Mouse (Mus musculus): Measurements from ENCODE around the gene Shisa6.
A peak's percentile ranks its signal among the peaks of the same experiment; 100 is the strongest.

Gene Shisa6

DNA sequence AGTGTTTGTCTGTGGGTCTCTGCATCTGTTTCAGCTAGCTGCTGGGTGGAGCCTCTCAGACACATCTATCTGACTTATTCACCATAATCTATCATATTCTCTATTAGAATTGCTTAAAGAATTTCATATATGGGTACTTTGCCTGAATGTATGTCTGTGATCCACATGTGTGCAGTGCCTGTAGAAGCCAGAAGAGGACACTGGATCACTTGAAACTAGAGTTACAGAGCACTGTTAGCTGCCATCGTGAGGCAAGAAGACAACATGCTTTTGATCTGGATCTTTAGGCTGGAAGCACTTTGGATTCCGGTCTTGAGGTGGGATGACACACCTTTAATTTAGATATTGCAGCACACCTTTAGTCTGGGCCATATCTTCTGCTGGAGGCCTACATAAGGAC is 289.2 kb downstream of the Shisa6 start:
- no peak for DNase-seq (ENCODE audit: low spot score in 2 of 2)

- no peak for DNase-seq (ENCODE audit: low spot score in 2 of 2)
These were observed 292.9 kb downstream of the Shisa6 start for GRCm38 (mm10) chr11:66232891-66233290.

- no peak for DNase-seq (ENCODE audit: low spot score in 2 of 2)
These were observed 303.6 kb downstream of the Shisa6 start for GRCm38 (mm10) chr11:66222133-66222532.

- no peak for DNase-seq (ENCODE audit: low spot score in 2 of 2)
These were observed 307.3 kb downstream of the Shisa6 start for GRCm38 (mm10) chr11:66218469-66218868.

- DNase-seq (ENCODE audit: low spot score in 2 of 2), result peak; percentile 30 to 61
These were observed 337.0 kb downstream of the Shisa6 start for GRCm38 (mm10) chr11:66188627-66189287.

- no peak for DNase-seq (ENCODE audit: low spot score in 2 of 2)
These were observed 337.6 kb downstream of the Shisa6 start for GRCm38 (mm10) chr11:66188146-66188545.

GRCm38 (mm10) chr11:66177781-66178180 is 348.0 kb downstream of the Shisa6 start:
- no peak for DNase-seq (ENCODE audit: low spot score in 2 of 2)

DNA sequence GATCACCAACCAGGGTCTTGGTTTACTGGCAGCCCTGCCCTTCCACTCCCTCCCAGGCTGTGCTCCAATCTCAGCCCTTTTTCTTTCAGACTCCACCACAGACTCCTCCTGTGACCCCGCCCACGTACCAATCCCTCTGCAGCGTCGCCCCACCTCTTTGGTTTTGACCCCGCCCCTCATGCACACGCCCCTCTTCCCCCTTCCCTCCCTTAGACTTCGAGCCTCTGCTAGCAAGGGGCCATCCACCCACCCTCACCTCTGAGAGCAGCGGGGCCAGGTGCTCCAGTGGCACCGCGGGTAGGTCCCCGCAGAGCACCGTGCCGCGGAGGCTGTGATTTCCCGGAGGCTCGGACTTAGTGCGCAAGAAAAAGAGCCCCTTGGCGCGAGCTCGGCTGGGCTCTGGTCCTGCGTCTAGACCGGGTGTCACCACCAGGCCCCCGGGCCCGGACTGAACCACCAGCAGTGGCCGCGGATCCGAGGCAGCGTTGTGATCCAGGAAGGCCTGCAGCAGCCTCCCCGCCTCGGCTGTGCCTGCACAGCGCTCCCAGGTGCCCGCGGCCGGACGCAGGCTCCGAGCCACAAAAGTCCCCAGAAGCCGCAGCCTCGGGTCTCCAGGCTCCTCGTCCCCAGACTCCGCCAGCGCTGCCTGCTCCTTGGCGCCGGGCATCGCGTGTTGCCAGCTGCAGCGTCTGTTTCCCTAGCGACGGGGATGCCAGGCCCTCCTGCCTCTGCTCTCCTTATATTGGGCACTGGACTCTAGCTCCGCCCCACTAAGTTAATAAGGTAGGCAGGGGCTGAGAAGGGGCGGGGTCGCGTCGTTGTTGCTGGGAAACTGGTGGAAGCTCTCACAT is 357.7 kb downstream of the Shisa6 start, which contains the start of gene Dnah9:
TSS of gene Dnah9 (minus strand) at position 751 of the 851 bp plus-strand sequence.
- DNase-seq (ENCODE audit: low spot score in 2 of 2), result peak; percentile 39 to 64

DNA sequence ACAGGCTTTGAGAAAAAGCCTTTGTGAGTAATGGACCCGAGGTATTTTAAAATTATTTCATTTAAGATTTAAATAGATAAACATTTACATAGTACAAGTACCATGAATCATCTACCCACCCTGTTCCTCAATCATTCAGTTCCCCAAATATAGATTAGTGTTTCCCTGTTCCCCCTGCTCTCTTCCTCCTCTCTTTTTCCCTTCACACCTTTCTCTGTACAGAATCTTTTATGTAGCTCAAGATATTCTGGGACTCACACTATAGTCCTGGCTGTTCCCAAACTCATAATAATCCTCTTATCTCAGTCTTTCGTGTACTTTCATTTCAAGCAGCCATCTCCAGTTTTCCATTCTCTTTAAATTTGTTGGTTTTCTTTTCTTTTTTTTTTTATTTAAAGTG is 361.7 kb downstream of the Shisa6 start:
- DNase-seq (ENCODE audit: low spot score in 2 of 2), result no peak
